Mouse (Mus musculus) thymus, adult 2 months (tissue): ENCODE results near the gene Emc8. TPM values are rescaled to one million over a fixed set of nuclear protein-coding genes. Genes with fewer than 3 reads are reported as not detected.
A peak's percentile ranks its signal among the peaks of the same experiment; 100 is the strongest.

Source experiments
- DNase-seq: peaks from one replicate; pipeline ENCODE4 v3.0.0; 2021
- H3K27ac ChIP-seq: fragments of 200-500 bp; 2 replicates; pipeline ENCODE4 v1.5.1; 2012; ENCODE audit warnings: low read length, control low read depth; ENCODE audit not compliant: control insufficient read depth, insufficient read depth
- H3K27me3 ChIP-seq: fragments of 200-500 bp; 2 replicates; pipeline ENCODE4 v1.6.1; 2012; ENCODE audit warnings: mild to moderate bottlenecking, low read length, moderate library complexity, mixed read lengths; ENCODE audit not compliant: control insufficient read depth, insufficient read depth
- H3K36me3 ChIP-seq: fragments of 200-500 bp; 2 replicates; pipeline ENCODE4 v1.6.1; 2012; ENCODE audit warnings: mild to moderate bottlenecking, low read length, moderate library complexity; ENCODE audit not compliant: control insufficient read depth, insufficient read depth
- H3K4me1 ChIP-seq: fragments of 200-500 bp; replicated peaks from 2 replicates; pipeline ENCODE4 v1.6.1; 2012; ENCODE audit warnings: low read length; ENCODE audit not compliant: control insufficient read depth, insufficient read depth
- H3K4me3 ChIP-seq: fragments of 200-500 bp; 2 replicates; pipeline ENCODE4 v1.5.1; 2012; ENCODE audit warnings: mild to moderate bottlenecking, low read length, control low read depth, moderate library complexity; ENCODE audit not compliant: control insufficient read depth, insufficient read depth
- CTCF ChIP-seq: fragments of 200-500 bp; IDR thresholded peaks from 2 replicates; pipeline ENCODE4 v1.5.1; 2012; ENCODE audit warnings: mild to moderate bottlenecking, control low read depth, low read length, moderate library complexity, borderline replicate concordance; ENCODE audit not compliant: control insufficient read depth, poor library complexity, insufficient read depth; ENCODE audit errors: extremely low read depth
- POLR2A ChIP-seq: fragments of 200-500 bp; IDR thresholded peaks from 2 replicates; pipeline ENCODE4 v1.6.1; 2012; ENCODE audit warnings: mild to moderate bottlenecking, low read length, control low read depth, moderate library complexity; ENCODE audit not compliant: control insufficient read depth, poor library complexity, insufficient read depth; ENCODE audit errors: extremely low read depth
- WGBS: fragments of 180-500 bp; shearing (Covaris S2); methylation state at CpG from one replicate; pipeline ENCODE4 v1.1.7; 2018; 5-methylcytosine and 5-hydroxymethylcytosine counted together
- polyA plus RNA-seq: library from polyadenylated mRNA; depleted of rRNA; stranded (reverse); fragments of >200 nt; gene quantifications from 2 replicates; pipeline ENCODE4 v1.2.3, GENCODE M21; 2012; rRNA removed

Emc8 gene
- polyA plus RNA-seq, 1 experiment: 175 TPM

DNA sequence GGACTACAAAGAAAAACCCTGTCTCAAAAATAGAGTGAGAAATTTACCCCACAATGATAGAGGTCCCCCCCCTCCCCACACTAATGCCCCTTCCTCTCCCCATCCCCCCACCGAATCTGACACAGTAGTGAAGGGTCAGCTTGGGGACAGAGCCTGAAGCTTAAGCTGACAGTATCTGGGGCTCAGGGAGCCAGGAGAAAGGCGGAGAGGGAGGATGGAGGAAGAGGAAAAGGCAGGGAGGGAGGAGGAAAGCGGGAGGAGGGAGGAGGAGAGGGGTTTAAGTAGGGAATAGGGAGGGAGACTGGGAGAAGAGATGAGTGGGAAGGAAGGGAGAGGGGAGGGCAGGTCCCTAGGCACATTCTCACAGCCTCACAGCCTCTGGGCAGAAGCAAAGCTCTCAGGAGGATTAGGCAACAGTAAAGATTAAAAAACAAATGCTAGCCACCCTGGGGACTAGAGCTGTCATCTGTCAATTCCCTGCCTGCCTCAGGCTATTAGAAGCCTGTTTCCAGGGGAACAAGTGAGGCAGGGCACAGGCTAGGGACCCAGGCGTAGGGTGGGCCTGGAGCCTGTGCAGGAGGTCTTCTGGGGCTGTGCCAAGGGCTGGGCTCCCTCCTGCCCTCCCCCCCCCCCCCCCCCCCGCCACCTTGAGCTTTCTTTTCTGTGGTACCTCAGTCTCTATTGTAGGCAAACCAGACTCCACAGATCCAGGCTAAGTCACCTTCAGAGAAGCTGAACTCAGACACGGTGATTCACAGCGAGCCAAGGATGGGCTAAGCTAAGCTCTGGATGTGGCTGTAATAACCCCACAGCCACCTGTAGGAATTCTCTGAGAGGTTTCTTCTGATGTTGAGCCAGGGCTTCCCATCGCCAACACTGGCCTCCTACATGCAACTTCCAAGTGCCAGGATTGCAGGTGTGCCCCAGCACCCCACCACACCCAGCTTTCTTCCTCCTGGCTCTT is 51.4 kb downstream of the Emc8 start:
- no peaks in the 10 kb centered on the region for H3K4me1 ChIP-seq
- no peak overlapping the region for H3K27ac ChIP-seq
- no peak overlapping the region for H3K4me3 ChIP-seq
- 87% methylated on average over 8 of the region's 8 CpGs for WGBS
- no peaks in the 10 kb centered on the region for H3K27me3 ChIP-seq
- DNase-seq: no peak
- H3K36me3 ChIP-seq: no peaks in the 10 kb centered on the region
- TF ChIP-seq POLR2A: no peak
- TF ChIP-seq CTCF: no peak

DNA sequence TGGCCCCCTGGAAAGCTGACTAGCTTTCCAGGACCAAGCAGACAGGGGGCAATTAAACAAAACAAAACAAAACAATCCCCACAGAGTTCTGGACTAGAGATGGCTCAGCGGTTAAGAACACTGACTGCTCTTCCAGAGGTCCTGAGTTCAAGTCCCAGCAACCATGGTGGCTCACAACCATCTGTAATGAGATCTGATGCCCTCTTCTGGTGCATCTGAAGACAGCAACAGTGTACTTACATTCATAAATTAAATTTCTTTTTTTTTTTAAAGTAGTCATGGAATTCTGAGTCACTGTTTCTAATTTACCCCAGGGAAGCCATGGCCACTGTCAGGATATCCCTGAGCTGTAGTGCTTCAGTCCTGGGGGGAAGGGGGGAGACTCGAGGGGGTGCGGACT is 53.9 kb downstream of the Emc8 start:
- H3K36me3 ChIP-seq: no peaks in the 10 kb centered on the region
- WGBS: 95% methylated on average over 3 of the region's 3 CpGs
- H3K4me3 ChIP-seq: no peak overlapping the region
- no peaks in the 10 kb centered on the region for H3K4me1 ChIP-seq
- no peak overlapping the region for H3K27ac ChIP-seq
- H3K27me3 ChIP-seq: no peaks in the 10 kb centered on the region
- TF ChIP-seq POLR2A: no peak
- no peak for TF ChIP-seq CTCF
- DNase-seq: no peak

DNA sequence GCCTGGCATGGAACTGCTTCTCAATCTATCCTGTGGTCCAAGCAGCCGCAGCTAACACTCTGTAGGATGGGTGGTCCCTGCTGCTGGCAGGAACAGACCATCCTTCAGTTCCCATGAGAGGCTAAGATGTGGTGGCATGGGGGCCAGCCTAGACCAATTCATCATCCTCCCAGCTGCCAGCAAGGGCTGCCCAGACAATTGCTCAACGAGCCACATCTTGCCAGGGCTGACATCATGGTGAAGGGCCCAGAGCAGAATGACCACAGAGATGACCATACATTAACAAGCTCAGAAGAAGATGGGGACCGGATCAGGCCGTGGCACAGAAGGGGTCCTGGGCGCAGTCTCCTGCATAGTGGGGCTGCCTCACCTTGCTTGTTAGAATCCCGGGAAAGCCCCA is 57.5 kb downstream of the Emc8 start:
- Histone ChIP-seq H3K27me3 (no peaks in the 10 kb centered on the region), H3K27ac (no peak overlapping the region), H3K4me3 (no peak overlapping the region), H3K36me3 (no peaks in the 10 kb centered on the region), H3K4me1 (0 out of 2 replicates have a peak, but pooled peaks cover 2% of the 10 kb centered on the region)
- TF ChIP-seq POLR2A (no peak), CTCF (no peak)
- no peak for DNase-seq
- WGBS: 92% methylated on average over 6 of the region's 6 CpGs

DNA sequence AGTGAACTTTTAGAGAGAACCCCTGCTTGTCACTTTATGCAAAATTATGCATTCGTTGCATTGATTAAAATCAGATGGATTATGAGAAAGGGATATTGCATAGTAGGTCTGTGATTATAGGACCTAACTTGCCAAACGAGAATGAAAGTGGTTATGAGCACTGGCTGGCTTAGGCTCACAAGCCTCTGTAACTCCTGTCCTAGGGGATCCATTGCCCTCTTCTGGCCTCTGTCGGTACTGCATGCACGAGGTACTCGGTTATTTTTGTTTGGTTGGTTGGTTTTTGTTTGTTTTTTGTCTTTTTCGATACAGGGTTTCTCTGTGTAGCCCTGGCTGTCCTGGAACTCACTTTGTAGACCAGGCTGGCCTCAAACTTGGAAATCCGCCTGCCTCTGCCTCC is 60.5 kb downstream of the Emc8 start:
- Histone ChIP-seq H3K27me3 (no peaks in the 10 kb centered on the region), H3K4me3 (no peak overlapping the region), H3K36me3 (no peaks in the 10 kb centered on the region), H3K4me1 (0 out of 2 replicates have a peak, but pooled peaks cover 2% of the 10 kb centered on the region), H3K27ac (no peak overlapping the region)
- TF ChIP-seq CTCF (no peak), POLR2A (no peak)
- DNase-seq: peak; percentile 80
- WGBS: 14% methylated on average over 7 of the region's 7 CpGs

DNA sequence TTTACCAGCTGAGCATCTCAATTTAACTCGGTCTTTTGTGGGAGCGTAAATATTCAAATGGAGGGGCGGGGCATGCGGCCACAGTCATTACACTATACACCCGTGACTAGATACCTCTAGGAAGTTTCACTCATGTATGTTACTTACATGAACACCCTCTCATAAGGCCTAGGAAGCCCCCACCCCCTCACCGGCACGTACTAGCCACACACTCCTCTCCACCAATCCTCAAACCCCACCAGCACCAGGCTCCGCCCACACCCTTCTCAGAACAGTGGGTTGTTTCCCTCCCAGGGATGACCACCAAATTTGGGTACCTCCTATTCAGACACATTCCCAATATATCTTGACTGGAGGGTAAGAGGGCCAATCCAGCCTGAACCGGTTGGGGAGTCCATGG is 60.9 kb downstream of the Emc8 start:
- no peaks in the 10 kb centered on the region for H3K36me3 ChIP-seq
- WGBS: 87% methylated on average over 9 of the region's 9 CpGs
- H3K4me1 ChIP-seq: 0 out of 2 replicates have a peak, but pooled peaks cover 2% of the 10 kb centered on the region
- TF ChIP-seq CTCF (no peak), POLR2A (no peak)
- H3K27me3 ChIP-seq: no peaks in the 10 kb centered on the region
- no peak overlapping the region for H3K27ac ChIP-seq
- no peak for DNase-seq
- no peak overlapping the region for H3K4me3 ChIP-seq

Other genes with a start within 250 kb of the Emc8 start
- gene Gins2, start 79.3 kb downstream of the Emc8 start, polyA plus RNA-seq: 48.3 and 69.1 TPM in 2 replicates
- 5.6 and 6.1 TPM in 2 replicates for gene 1190005I06Rik, start 20.9 kb downstream of the Emc8 start, polyA plus RNA-seq
- gene Gm27021, start 494 bp downstream of the Emc8 start, polyA plus RNA-seq: 1.6 and 4.0 TPM in 2 replicates
- gene Cox4i1, start 351 bp downstream of the Emc8 start, polyA plus RNA-seq: 842 and 1,074 TPM in 2 replicates
- 105 and 109 TPM in 2 replicates for gene Irf8, start 67.8 kb upstream of the Emc8 start, polyA plus RNA-seq